Mouse (Mus musculus): Measurements from ENCODE around the gene Cpa2.

The Cpa2 gene

GRCm38 (mm10) chr6:30541009-30541799, at the start of gene Cpa2:
TSS of gene Cpa2 (plus strand) at chr6:30541582.
- no peak for DNase-seq

GRCm38 (mm10) chr6:30499049-30499448, 42.3 kb upstream of the Cpa2 start:
- DNase-seq = no peak

GRCm38 (mm10) chr6:30508824-30509223, 32.6 kb upstream of the Cpa2 start:
- DNase-seq = no peak

DNA sequence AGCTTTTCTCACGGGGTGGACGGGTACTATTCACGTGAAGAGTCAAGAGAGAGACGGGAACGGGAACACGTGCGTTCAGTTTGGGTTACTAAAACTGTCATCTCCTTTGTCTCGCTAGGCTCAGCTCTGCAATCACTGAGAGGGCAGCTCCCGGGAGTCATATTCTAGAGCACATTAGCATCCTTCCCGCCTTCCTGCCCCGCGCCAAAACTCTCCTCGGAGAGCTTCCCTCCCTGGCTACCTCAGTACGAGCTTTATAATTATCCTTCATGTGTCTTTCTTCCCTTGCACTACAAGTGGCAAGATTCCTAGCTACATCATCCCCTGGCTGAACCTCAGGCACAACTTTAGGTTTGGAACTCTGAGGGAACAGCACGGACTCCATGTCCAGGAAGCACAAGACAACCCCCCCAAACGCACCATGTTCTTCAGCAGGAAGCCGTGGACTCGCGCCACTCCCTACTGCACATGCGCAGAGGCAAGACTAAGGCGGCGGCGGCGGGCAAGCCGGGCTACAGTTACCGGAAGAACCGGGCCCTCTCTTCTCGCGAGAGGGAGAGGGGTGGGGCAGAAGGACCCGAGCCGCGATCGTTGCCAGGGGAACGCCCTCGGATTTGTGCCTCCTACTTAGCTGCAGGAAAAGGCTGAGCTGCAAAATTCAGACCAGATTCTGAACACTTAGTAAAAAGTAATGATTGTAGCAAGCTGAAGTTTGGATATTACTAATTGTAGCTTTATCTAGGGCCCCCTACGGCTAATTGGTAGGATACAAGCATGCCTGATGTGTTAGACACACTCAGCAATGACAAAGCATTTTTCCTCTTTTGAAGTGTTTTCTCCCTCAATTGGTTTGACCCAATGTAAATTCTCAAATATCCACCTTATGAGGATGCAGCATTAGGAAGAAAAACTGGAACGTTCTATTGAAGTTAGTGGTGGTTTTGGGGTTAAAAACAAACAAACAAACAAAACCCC, 31.8 kb upstream of the Cpa2 start, which contains the start of the genes Tmem209 and Ssmem1:
Tmem209 (minus strand) TSS at position 519 of the 975 bp plus-strand sequence.
Ssmem1 (plus strand) TSS at position 585 of the 975 bp plus-strand sequence.
- DNase-seq = peak; percentile 99

DNA sequence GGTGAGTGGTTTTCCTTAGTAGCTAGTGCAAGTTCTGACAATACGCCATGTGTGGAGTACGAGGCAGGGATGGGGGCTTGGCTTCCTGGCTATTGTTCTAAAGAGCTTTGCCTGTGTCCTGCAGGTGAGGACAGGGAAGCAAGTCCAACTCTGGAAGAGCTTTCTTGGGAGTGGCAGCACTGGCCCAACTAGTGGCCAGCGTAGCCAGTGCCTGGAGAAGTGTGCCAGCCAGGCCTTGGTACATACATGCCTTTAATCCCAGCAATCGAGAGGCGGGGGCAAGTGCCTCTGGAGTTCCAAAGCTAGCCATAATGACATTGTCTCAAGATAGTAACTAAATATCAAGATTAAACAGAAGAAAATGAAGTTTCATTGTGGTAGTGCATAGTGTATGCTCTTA, 31.1 kb upstream of the Cpa2 start:
- no peak for DNase-seq

DNA sequence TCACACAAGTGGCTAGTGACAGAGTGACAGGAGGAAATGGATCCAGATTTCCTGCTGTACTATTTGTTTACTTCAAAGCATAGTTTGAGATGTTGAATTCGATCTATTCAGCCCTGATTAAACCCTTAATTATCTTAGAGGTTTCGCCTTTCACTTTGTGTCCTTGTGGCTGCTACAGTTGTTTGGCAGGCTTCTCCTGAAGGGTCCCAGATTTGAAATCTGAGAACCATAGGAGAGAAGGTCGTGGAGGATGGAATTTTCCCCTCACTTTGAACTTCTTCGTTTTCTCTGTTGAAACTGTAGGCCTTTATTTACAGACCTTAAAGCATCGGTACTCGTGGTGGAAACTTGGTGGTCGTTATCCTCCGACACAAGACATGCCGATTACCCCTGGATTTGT, 27.1 kb upstream of the Cpa2 start:
- no peak for DNase-seq

- DNase-seq = no peak
Measured at GRCm38 (mm10) chr6:30520400-30520799, 21.0 kb upstream of the Cpa2 start.

GRCm38 (mm10) chr6:30525456-30526332, 15.7 kb upstream of the Cpa2 start:
- DNase-seq = peak; percentile 45 to 52

GRCm38 (mm10) chr6:30526586-30527515, 14.5 kb upstream of the Cpa2 start:
- peak; percentile 21 to 61 for DNase-seq

- no peak for DNase-seq
Measured at GRCm38 (mm10) chr6:30528800-30529199, 12.6 kb upstream of the Cpa2 start.

- peak; percentile 21 to 60 for DNase-seq
Measured at GRCm38 (mm10) chr6:30535340-30535739, 6.0 kb upstream of the Cpa2 start.

GRCm38 (mm10) chr6:30538240-30538639, 3.1 kb upstream of the Cpa2 start:
- DNase-seq = no peak

DNA sequence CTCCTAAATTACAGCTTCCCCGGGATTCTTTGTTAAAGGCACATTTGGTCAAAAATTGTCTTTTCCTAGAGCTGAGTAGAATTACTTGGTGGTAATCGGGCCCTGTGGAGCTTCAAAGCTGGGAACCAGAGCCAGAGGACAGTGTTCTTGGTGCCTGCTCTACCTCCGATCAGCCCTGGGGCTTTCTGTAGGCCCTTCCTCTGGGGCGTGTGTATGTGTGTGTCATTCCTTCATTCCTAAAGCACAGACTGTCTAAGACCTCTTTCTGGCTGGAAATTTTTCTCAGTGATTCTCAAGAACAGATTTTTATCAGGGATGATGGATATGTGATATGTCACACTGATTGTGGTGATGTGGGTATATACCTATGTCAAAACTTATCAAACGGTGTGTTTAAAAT, 2.6 kb upstream of the Cpa2 start:
- DNase-seq = no peak

DNA sequence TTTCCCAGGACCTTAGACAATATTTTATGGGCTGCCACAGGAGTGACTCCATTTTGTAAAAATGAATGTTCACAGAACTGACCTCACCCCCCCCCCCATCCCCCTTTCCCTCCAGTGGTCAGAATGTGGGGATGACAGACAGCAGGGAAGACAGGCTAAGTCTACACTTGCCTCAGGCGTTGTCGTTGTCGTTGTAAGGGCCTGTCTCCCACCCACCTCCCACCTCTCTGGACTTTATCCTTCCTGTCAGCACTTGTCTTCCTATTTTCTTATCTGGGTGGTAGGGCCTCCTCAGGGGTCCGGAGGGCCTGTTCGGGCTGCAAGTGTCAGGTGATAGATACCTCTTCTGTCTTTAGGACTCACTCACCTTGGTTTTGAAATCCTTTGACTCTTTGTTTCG, 895 bp downstream of the Cpa2 start:
- no peak for DNase-seq

DNA sequence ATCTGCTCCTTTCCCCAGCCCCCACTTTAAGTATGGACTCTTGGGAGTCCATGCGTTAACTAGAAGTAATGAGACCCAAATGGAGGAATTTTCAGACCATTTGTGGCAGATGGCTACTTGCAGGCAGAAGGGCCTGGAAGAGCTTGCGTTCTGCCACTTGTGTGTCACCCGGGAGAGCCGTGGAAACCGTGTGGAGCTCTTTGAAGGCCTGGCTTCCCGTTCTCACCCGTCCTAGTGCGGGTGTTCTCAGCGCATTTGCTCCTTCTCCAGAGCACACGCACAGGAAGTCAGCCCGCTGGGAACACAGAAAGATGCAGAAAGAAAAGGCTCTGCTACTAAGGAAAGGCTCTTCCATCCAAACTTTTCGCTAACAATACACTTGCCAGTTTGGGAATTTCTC, 1.7 kb downstream of the Cpa2 start:
- DNase-seq = no peak

DNA sequence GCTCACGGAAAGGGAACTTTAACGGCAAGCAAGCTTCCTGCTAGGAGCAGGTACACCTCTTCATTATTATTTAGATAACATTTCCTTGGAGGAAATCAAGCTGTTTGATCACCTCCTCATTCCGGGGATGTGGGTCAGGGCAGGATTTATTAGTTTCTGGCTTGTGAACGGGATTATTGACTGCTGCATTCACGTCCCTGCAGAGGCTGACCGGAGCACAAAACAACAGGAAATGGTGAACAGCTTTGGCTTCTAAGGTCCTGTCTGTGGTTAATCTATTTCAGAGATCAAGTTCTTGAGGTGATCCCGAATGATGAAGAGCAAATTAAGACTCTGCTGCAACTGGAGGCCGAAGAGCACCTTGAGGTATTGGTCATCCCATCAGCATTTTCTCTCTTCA, 2.5 kb downstream of the Cpa2 start:
- no peak for DNase-seq

- no peak for DNase-seq
Measured at GRCm38 (mm10) chr6:30545689-30546088, 4.3 kb downstream of the Cpa2 start.

GRCm38 (mm10) chr6:30546571-30547273, 5.3 kb downstream of the Cpa2 start:
- no peak for DNase-seq

DNA sequence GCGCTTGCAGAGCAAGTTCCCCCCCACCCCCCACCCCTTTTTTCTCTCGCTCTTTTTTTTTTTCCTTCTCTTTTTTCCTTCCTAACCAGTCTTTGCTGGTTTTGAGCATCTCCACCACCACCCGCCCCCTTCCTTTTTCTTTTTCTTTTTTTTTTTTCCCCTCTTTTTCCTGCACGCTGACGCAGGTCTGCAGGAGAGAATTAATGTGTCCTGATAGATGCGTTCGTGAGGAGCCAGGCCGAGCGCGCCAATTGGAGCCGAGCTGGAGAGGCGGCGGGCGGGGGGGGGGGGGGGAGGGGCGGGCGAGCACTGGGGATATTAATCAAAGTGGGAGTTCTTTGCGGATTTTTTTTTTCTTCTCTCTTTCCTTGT, 5.9 kb downstream of the Cpa2 start:
- no peak for DNase-seq

DNA sequence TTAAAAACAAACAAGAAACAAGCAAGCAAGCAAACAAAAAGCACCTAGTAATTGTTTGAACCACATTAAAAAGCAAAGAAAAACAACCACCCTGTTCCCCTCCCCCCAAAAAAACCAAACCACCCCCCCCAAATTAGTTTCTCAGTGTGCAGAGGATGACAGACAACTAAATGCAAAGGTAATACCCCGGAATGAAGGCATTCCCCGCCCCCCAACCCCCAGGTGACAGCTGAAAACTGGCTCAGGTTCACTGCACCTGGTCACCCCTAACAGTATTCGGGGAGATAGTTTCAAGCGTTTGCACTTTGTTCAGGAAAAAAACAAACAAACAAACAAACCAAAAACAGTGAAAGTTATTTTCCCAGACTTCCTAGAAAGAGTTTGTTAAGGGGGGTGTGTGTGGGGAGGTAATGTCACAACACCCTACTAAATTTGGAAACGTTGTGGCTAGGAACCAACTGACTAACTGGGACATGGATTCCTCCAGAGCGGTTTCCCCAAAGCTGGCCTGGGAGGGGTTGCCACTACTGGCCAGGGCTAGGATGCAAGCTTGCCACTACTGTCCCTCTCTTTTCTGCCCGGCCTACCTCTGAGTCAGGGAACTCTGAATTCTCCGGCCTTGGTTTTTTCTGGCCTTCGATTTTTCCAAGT, 6.4 kb downstream of the Cpa2 start:
- DNase-seq = no peak
